Mouse (Mus musculus): ENCODE results near the gene Dok7. TPM values are rescaled to one million over a fixed set of nuclear protein-coding genes. Genes with fewer than 3 reads are reported as not detected.

Gene Dok7
- polyA plus RNA-seq, 1 experiment from 2014 or later: 8.8 TPM

DNA sequence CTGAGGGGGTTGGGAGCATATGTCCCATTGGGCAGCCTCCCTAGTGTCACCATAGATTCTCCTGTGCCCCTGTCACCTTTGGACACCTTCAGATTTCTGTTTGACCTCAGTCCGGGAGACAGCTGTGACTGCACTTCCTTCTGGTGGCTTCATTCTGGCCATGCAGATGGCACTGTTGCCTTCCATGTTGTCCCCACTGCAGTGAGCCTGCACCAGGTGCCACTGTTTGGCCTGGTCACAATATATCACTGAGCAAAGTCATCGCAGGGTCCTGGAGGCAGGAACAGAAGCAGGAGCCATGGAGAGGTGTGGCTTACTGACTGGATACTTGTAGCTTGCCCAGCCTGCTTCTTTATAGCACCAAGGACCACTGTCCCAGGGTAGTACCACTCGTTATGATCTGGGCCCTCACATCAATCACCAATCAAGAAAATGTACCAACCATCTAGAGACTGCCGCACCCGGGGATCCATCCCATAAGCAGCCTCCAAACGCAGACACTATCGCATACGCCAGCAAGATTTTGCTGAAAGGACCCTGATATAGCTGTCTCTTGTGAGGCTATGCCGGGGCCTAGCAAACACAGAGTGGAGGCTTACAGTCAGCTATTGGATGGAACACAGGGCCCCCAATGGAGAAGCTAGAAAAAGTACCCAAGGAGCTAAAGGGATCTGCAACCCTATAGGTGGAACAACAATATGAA lies 75.9 kb downstream of the Dok7 start:
- Histone ChIP-seq H3K27me3 (ENCODE audit: control insufficient read depth, insufficient read depth, low read length) (no peaks in the 10 kb centered on the region), H3K9me3 (ENCODE audit: control insufficient read depth, low read length) (no peaks in the 10 kb centered on the region), H3K4me3 (ENCODE audit: control insufficient read depth in 1 of 2, insufficient read depth in 1 of 2, low read depth in 1 of 2, low read length in 2 of 2) (no peak overlapping the region), H3K27ac (replicated peaks in 1 of 2; ENCODE audit: control insufficient read depth in 1 of 2, insufficient read depth in 1 of 2, low read depth in 2 of 2, low read length in 2 of 2) (no peak overlapping the region), H3K9ac (ENCODE audit: low read length) (no peak overlapping the region), H3K36me3 (ENCODE audit: control insufficient read depth, insufficient read depth, low read length) (no peaks in the 10 kb centered on the region), H3K4me2 (ENCODE audit: low read length) (no peak overlapping the region), H3K4me1 (ENCODE audit: control insufficient read depth in 2 of 2, insufficient read depth in 2 of 2, low read length in 2 of 2) (peaks cover 1 to 3% of the 10 kb centered on the region in 2 experiments; a peak in 3 of 4 replicates)
- no peak for ATAC-seq (ENCODE audit: insufficient number of reproducible peaks, insufficient read depth, low FRiP score, low read depth)
- WGBS: 96% methylated on average over 9 of the region's 9 CpGs

DNA sequence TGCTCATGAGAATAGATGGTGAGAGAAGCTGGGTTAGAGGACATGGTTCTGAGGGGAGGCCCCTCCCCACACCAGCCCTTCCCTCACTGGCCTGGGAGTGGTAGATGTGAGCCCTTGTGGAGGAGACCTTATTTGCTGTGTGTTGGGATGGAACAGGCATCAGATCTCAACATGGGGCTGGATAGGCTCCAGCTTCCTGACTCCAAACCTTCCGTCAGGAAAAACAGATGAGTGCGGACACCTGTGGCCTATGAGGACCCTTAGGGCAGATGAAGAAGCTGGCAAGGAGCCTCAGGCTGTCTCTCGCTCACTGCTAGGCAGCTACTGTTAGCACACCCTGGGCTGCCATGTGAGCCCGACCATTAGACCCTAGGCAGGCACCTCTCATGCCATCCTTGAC lies 76.9 kb downstream of the Dok7 start:
- Histone ChIP-seq H3K4me3 (ENCODE audit: control insufficient read depth in 1 of 2, insufficient read depth in 1 of 2, low read depth in 1 of 2, low read length in 2 of 2) (no peak overlapping the region), H3K27me3 (ENCODE audit: control insufficient read depth, insufficient read depth, low read length) (no peaks in the 10 kb centered on the region), H3K9ac (ENCODE audit: low read length) (no peak overlapping the region), H3K4me1 (ENCODE audit: control insufficient read depth in 2 of 2, insufficient read depth in 2 of 2, low read length in 2 of 2) (peaks cover 12% of the 10 kb centered on the region in 2 experiments), H3K36me3 (ENCODE audit: control insufficient read depth, insufficient read depth, low read length) (no peaks in the 10 kb centered on the region), H3K4me2 (ENCODE audit: low read length) (no peak overlapping the region), H3K9me3 (ENCODE audit: control insufficient read depth, low read length) (no peaks in the 10 kb centered on the region), H3K27ac (replicated peaks in 1 of 2; ENCODE audit: control insufficient read depth in 1 of 2, insufficient read depth in 1 of 2, low read depth in 2 of 2, low read length in 2 of 2) (no peak overlapping the region)
- no peak for ATAC-seq (ENCODE audit: insufficient number of reproducible peaks, insufficient read depth, low FRiP score, low read depth)
- WGBS: 94% methylated on average over 4 of the region's 4 CpGs

DNA sequence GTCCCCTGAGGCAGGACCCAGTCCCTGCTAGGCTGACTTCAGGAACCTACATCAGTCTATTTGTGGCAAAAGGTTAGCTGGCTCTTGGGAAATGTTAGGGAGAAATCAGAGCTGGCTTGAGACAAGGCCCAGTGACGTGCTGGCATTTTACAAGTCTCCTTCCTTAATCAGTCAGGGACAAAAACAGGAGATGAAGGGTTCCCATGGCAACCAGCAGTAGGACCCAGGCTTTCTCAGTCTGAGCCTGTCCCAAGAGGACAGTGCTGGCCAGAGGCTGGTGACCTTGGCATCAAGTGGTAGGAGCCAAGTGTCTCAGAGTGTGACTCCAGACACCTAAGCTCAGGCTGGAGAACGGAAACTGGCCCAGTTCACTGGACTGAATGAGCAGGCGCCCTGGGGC lies 77.7 kb downstream of the Dok7 start:
- WGBS: 67% methylated on average over 3 of the region's 3 CpGs

DNA sequence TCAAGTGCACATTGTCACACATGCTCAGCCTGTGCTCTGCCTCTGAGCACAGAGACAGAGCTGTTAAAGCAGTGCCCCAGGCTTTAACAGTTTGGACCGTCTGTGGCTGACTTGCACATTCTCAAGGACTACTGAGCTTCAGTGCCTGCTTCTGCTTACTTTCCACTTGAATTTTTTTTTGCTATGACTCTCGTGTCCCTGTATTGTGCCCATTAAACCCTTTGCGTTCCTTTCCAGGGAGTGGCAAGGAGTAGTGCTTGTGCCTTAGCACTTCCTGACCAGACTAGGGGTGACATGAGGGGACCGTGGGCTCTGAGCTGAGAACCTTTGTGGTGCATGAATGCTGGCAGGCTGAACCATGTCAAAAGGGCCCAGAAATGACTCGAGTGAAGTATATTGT lies 79.3 kb downstream of the Dok7 start:
- H3K4me3 ChIP-seq (ENCODE audit: control insufficient read depth in 1 of 2, insufficient read depth in 1 of 2, low read depth in 1 of 2, low read length in 2 of 2): no peak overlapping the region
- no peak overlapping the region for H3K9ac ChIP-seq (ENCODE audit: low read length)
- H3K27me3 ChIP-seq (ENCODE audit: control insufficient read depth, insufficient read depth, low read length): no peaks in the 10 kb centered on the region
- no peak overlapping the region for H3K27ac ChIP-seq (replicated peaks in 1 of 2; ENCODE audit: control insufficient read depth in 1 of 2, insufficient read depth in 1 of 2, low read depth in 2 of 2, low read length in 2 of 2)
- H3K9me3 ChIP-seq (ENCODE audit: control insufficient read depth, low read length): no peaks in the 10 kb centered on the region
- ATAC-seq (ENCODE audit: insufficient number of reproducible peaks, insufficient read depth, low FRiP score, low read depth): no peak
- H3K4me1 ChIP-seq (ENCODE audit: control insufficient read depth in 2 of 2, insufficient read depth in 2 of 2, low read length in 2 of 2): peaks cover 14 to 17% of the 10 kb centered on the region in 2 experiments
- no peaks in the 10 kb centered on the region for H3K36me3 ChIP-seq (ENCODE audit: control insufficient read depth, insufficient read depth, low read length)
- 66% methylated on average over 5 of the region's 5 CpGs for WGBS
- no peak overlapping the region for H3K4me2 ChIP-seq (ENCODE audit: low read length)

More for the DNA sequence above, 77.7 kb downstream of the Dok7 start:
- Histone ChIP-seq H3K4me1 (ENCODE audit: control insufficient read depth in 2 of 2, insufficient read depth in 2 of 2, low read length in 2 of 2) (peaks cover 14 to 17% of the 10 kb centered on the region in 2 experiments), H3K9ac (ENCODE audit: low read length) (no peak overlapping the region), H3K36me3 (ENCODE audit: control insufficient read depth, insufficient read depth, low read length) (no peaks in the 10 kb centered on the region), H3K27ac (replicated peaks in 1 of 2; ENCODE audit: control insufficient read depth in 1 of 2, insufficient read depth in 1 of 2, low read depth in 2 of 2, low read length in 2 of 2) (no peak overlapping the region), H3K4me3 (ENCODE audit: control insufficient read depth in 1 of 2, insufficient read depth in 1 of 2, low read depth in 1 of 2, low read length in 2 of 2) (no peak overlapping the region), H3K4me2 (ENCODE audit: low read length) (no peak overlapping the region), H3K27me3 (ENCODE audit: control insufficient read depth, insufficient read depth, low read length) (no peaks in the 10 kb centered on the region), H3K9me3 (ENCODE audit: control insufficient read depth, low read length) (no peaks in the 10 kb centered on the region)
- no peak for ATAC-seq (ENCODE audit: insufficient number of reproducible peaks, insufficient read depth, low FRiP score, low read depth)

Small RNA genes within 50 kb of the gene (microRNA-seq; reads per million reads assigned to microRNA genes)
- gene Mir3097: 3.4 reads per million, percentile 7 among the genes with 10 or more reads in this experiment

Other genes starting within 250 kb of the Dok7 start
- 0.42 and 0.73 TPM in 2 replicates for gene Msantd1, start 148.8 kb upstream of the Dok7 start, polyA plus RNA-seq (2014; fragmentation: Nextera tagmentation; extraction: Ambion mirVana)
- 23.3 and 30.6 TPM in 2 replicates for gene Rgs12, start 107.3 kb upstream of the Dok7 start, polyA plus RNA-seq (2014; fragmentation: Nextera tagmentation; extraction: Ambion mirVana)
- 0.49 and 0.77 TPM in 2 replicates for gene Hgfac, start 15.3 kb upstream of the Dok7 start, polyA plus RNA-seq (2014; fragmentation: Nextera tagmentation; extraction: Ambion mirVana)
- gene Lrpap1, start 49.0 kb downstream of the Dok7 start, polyA plus RNA-seq (2014; fragmentation: Nextera tagmentation; extraction: Ambion mirVana): 124 and 150 TPM in 2 replicates
- gene Adra2c, start 221.6 kb downstream of the Dok7 start, polyA plus RNA-seq (2014; fragmentation: Nextera tagmentation; extraction: Ambion mirVana): 0.05 and 0.09 TPM in 2 replicates